Comparison of ENCODE assay signal across 11 mouse cellular contexts in genomic region chr15:69164581-69165481, GRCm38 (mm10).
DNase-seq lines count a peak whose midpoint lies in the region; ATAC-seq lines count a peak whose summit lies in the region.
"Had no signal": no experiment of that assay in that cellular context is flagged by ENCODE, and none has a peak within 500 bp of the region (broad histone marks: within the 10 kb centered on the region; RNA-seq: fewer than 3 reads in every experiment).

No protein-coding gene starts in this region.

- no peaks in the 10 kb centered on the region for H3K27me3 ChIP-seq in forebrain, embryonic 11.5 days (ENCODE audit: control insufficient read depth, insufficient read depth, low read length)
- no peaks in the 10 kb centered on the region for H3K27me3 ChIP-seq in forebrain, embryonic 10.5 days (ENCODE audit: poor library complexity, severe bottlenecking)
- H3K27me3 ChIP-seq in hindbrain, embryonic 12.5 days, result no peaks in the 10 kb centered on the region
- H3K27me3 ChIP-seq: embryonic facial prominence, embryonic 15.5 days had no signal

- H3K4me2 ChIP-seq in forebrain, embryonic 11.5 days (ENCODE audit: low read depth, low read length, severe bottlenecking), result no peak overlapping the region
- H3K4me2 ChIP-seq in hindbrain, embryonic 12.5 days (replicated peaks), result no peak overlapping the region
- H3K4me2 ChIP-seq: embryonic facial prominence, embryonic 15.5 days had no signal

- DNase-seq in forebrain, embryonic 11.5 days (ENCODE audit: low spot score), result no peak
- no peak for DNase-seq in forebrain, embryonic 10.5 days (ENCODE audit: extremely low spot score, low spot score)
- peak; percentile 32 for DNase-seq in embryo, embryonic 10.5 days (ENCODE audit: low spot score)
- no peak for DNase-seq in layer of hippocampus, postnatal 10 days (ENCODE audit: low spot score in 2 of 2)
- no peak for DNase-seq in layer of hippocampus, adult 9-10 months (ENCODE audit: low spot score)
- DNase-seq in cerebellum, adult 8-10 months, result no peak
- DNase-seq: gastrocnemius, postnatal 36 days; lung, adult 2 months had no signal

- H3K4me3 ChIP-seq in forebrain, embryonic 11.5 days (ENCODE audit: low read depth, low read length), result no peak overlapping the region
- no peak overlapping the region for H3K4me3 ChIP-seq in forebrain, embryonic 10.5 days
- H3K4me3 ChIP-seq in hindbrain, embryonic 12.5 days, result no peak overlapping the region
- H3K4me3 ChIP-seq: embryonic facial prominence, embryonic 15.5 days had no signal

- WGBS in forebrain, embryonic 11.5 days, result 67% methylated on average over 7 of the region's 7 CpGs
- WGBS in forebrain, embryonic 10.5 days, result 80% methylated on average over 7 of the region's 7 CpGs
- 47% methylated on average over 7 of the region's 7 CpGs for WGBS in hindbrain, embryonic 12.5 days

- H3K36me3 ChIP-seq in forebrain, embryonic 11.5 days (ENCODE audit: control insufficient read depth, insufficient read depth, low read length), result no peaks in the 10 kb centered on the region
- H3K36me3 ChIP-seq in forebrain, embryonic 10.5 days (replicated peaks), result no peaks in the 10 kb centered on the region
- H3K36me3 ChIP-seq in hindbrain, embryonic 12.5 days, result no peaks in the 10 kb centered on the region
- H3K36me3 ChIP-seq: embryonic facial prominence, embryonic 15.5 days had no signal

- 0 out of 2 replicates have a peak, but pooled peaks have one; percentile 46 for ATAC-seq in forebrain, embryonic 11.5 days (replicated peaks; ENCODE audit: low FRiP score)
- peak; percentile 90 for ATAC-seq in hindbrain, embryonic 12.5 days (ENCODE audit: low FRiP score)
- ATAC-seq in megakaryocyte progenitor cell, adult 5-6 weeks (replicated peaks; ENCODE audit: poor library complexity), result peak; percentile 44; the same call in 1 of the 2 replicates

- H3K4me1 ChIP-seq in forebrain, embryonic 11.5 days (replicated peaks; ENCODE audit: control insufficient read depth, insufficient read depth, low read length), result no peaks in the 10 kb centered on the region
- H3K4me1 ChIP-seq in forebrain, embryonic 10.5 days, result no peaks in the 10 kb centered on the region
- H3K4me1 ChIP-seq in hindbrain, embryonic 12.5 days, result 0 out of 2 replicates have a peak, but pooled peaks cover 3% of the 10 kb centered on the region
- H3K4me1 ChIP-seq: embryonic facial prominence, embryonic 15.5 days had no signal

- H3K9me3 ChIP-seq in forebrain, embryonic 11.5 days (ENCODE audit: control insufficient read depth, low read length), result no peaks in the 10 kb centered on the region
- no peaks in the 10 kb centered on the region for H3K9me3 ChIP-seq in forebrain, embryonic 10.5 days
- no peaks in the 10 kb centered on the region for H3K9me3 ChIP-seq in hindbrain, embryonic 12.5 days (replicated peaks)
- H3K9me3 ChIP-seq: embryonic facial prominence, embryonic 15.5 days had no signal

- H3K27ac ChIP-seq in forebrain, embryonic 11.5 days (ENCODE audit: low read depth, low read length), result no peak overlapping the region
- no peak overlapping the region for H3K27ac ChIP-seq in forebrain, embryonic 10.5 days
- H3K27ac ChIP-seq in hindbrain, embryonic 12.5 days, result 0 out of 2 replicates have a peak overlapping the region, but pooled peaks have one; percentile 60
- H3K27ac ChIP-seq: embryonic facial prominence, embryonic 15.5 days had no signal

- H3K9ac ChIP-seq in forebrain, embryonic 11.5 days (ENCODE audit: low read length), result no peak overlapping the region
- H3K9ac ChIP-seq in hindbrain, embryonic 12.5 days, result no peak overlapping the region
- H3K9ac ChIP-seq: embryonic facial prominence, embryonic 15.5 days had no signal
